Mouse (Mus musculus): ENCODE results near the gene Rtf1.
"Not testable (repeated sequence)": the region's sequence is repeated elsewhere in the genome, so short reads cannot be mapped to it uniquely, and the experiment has no call there.

The Rtf1 gene

GRCm38 (mm10) chr2:119674525-119675214 lies at the start of gene Rtf1:
Gene Rtf1 (plus strand): TSS chr2:119675068.
- DNase-seq (ENCODE audit: extremely low read depth, insufficient read length, low spot score): peak; percentile 87

DNA sequence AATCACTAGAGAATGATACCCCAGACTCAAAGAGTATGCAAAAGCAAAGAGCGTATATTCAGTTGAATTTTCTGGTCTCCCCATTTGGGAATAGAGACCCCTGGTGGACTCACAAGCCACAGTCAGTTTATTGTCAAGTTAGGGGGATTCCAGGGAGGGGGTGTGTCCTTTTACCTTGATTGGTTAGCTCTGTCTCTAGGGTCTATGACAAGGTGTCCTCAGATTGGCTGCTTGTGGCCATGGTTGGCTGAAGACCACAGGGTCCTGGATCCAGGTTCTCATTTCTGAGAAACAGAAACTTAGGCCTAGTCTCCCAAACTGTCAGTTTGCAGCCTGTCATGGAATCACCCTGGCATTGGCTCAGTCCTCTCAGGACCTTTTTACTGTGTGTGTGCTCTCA lies 38.1 kb upstream of the Rtf1 start:
- DNase-seq (ENCODE audit: extremely low read depth, insufficient read length, low spot score): no peak

- no peak for DNase-seq (ENCODE audit: extremely low read depth, insufficient read length, low spot score)
These were observed 33.5 kb upstream of the Rtf1 start for GRCm38 (mm10) chr2:119641214-119641912.

GRCm38 (mm10) chr2:119644254-119644653 lies 30.6 kb upstream of the Rtf1 start:
- DNase-seq (ENCODE audit: extremely low read depth, insufficient read length, low spot score): no peak

GRCm38 (mm10) chr2:119662220-119663182 lies 12.4 kb upstream of the Rtf1 start, which contains the start of gene Ndufaf1:
Gene Ndufaf1 (minus strand): TSS chr2:119662827.
- DNase-seq (ENCODE audit: extremely low read depth, insufficient read length, low spot score): peak; percentile 84

- DNase-seq (ENCODE audit: extremely low read depth, insufficient read length, low spot score): not testable (repeated sequence)
These were observed 9.1 kb upstream of the Rtf1 start for GRCm38 (mm10) chr2:119665744-119666143.

- DNase-seq (ENCODE audit: extremely low read depth, insufficient read length, low spot score): no peak
These were observed 5.9 kb upstream of the Rtf1 start for GRCm38 (mm10) chr2:119669010-119669409.

DNA sequence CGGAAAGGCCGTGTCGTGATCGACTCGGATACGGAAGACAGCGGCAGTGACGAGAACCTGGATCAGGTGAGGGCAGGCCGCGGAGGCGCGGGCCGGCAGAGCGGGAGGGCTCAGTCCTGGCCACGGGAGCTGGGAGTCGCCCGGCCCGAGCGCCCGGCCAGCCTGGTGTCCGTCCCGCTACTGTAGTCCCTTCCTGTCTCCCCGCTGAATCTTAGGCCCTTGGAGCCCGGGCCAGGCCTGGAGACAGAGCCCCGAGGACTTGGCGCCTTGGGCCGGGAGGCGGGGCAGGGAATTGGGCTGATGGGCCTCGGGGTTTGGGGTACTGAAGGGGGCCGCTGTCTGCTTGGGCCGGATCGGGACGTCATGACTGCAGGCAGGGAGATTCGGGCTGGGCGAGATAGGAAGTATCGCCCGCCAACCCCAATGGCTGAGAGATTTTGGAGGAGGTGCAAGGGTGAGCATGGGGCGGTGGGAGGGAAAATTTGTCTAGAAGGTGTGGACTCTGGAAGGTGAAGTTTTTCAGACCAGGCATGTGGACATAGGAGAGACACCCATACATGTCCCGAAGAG lies 432 bp downstream of the Rtf1 start:
- peak; percentile 75 for DNase-seq (ENCODE audit: extremely low read depth, insufficient read length, low spot score)

DNA sequence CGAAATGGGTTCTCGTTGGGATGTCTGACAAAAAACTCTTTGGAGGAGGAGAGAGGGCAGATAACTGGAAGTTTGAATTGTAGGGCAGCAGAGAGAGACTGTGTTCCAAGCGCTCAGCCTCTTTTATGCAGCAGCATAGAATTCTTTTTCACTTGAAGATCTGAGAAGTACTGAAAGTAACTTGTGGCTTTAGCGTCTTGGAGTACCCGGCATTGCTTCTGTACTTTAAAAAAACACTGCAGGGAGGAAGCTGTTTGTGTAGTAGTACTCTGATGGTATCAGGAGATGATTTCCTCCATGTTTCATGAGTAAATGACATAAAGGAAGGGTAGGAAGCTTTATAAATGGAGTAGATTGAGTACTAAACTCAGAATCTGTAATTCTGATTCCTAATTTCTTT lies 963 bp downstream of the Rtf1 start:
- no peak for DNase-seq (ENCODE audit: extremely low read depth, insufficient read length, low spot score)

GRCm38 (mm10) chr2:119683706-119684105 lies 8.8 kb downstream of the Rtf1 start:
- no peak for DNase-seq (ENCODE audit: extremely low read depth, insufficient read length, low spot score)

DNA sequence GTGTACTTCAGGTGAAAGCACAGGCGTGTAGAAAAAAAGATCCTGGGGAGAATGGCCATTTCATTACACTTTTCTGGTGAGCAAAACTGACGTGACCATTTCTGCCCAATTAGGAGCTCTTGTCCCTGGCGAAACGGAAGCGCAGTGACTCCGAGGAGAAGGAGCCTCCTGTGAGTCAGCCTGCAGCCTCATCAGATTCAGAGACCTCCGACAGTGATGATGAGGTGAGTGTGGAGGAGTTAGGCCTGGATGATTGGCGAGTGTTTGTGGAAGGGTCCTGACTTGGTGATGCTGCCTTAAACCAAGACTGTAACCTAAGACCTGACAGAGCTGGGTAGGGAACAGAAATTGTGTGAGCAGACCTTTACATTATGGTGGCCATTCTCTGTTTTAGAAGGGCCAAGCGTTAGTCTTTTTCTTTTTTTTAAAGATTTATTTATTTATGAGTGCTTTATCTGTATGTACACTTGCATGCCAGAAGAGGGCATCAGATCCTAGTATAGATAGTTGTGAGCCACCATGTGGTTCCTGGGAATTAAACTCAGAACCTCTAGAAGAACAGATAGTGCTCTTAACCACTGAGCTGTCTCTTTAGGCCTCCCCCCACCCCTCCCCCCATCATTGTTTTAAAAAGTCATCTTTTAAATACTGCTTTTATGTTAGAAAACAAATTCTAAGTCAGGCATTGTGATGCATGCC lies 17.3 kb downstream of the Rtf1 start:
- no peak for DNase-seq (ENCODE audit: extremely low read depth, insufficient read length, low spot score)

- no peak for DNase-seq (ENCODE audit: extremely low read depth, insufficient read length, low spot score)
These were observed 20.0 kb downstream of the Rtf1 start for GRCm38 (mm10) chr2:119694826-119695225.

- no peak for DNase-seq (ENCODE audit: extremely low read depth, insufficient read length, low spot score)
These were observed 21.2 kb downstream of the Rtf1 start for GRCm38 (mm10) chr2:119696111-119696510.

- DNase-seq (ENCODE audit: extremely low read depth, insufficient read length, low spot score): no peak
These were observed 23.6 kb downstream of the Rtf1 start for GRCm38 (mm10) chr2:119698472-119698871.

DNA sequence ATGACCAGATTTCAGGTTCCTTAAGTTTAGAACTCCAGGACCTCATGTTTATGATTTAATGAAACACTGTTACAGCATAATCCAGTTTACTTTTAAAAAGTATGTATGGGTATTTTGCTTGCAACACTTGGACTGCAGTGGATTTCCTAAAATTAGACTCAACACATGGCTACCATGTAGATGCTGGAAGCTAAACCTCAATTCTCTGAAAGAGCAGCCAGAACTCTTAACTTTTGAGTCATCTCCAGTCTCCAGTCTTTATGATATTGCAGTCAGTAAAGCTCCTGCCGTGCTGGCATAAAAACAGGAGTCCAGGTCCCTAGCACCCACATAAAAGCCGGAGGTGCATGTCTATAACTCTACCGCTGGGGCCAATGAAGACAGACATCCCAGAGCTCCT lies 25.1 kb downstream of the Rtf1 start:
- DNase-seq (ENCODE audit: extremely low read depth, insufficient read length, low spot score): no peak

GRCm38 (mm10) chr2:119703171-119703570 lies 28.3 kb downstream of the Rtf1 start:
- DNase-seq (ENCODE audit: extremely low read depth, insufficient read length, low spot score): no peak

GRCm38 (mm10) chr2:119707676-119708075 lies 32.8 kb downstream of the Rtf1 start:
- no peak for DNase-seq (ENCODE audit: extremely low read depth, insufficient read length, low spot score)

- DNase-seq (ENCODE audit: extremely low read depth, insufficient read length, low spot score): no peak
These were observed 35.1 kb downstream of the Rtf1 start for GRCm38 (mm10) chr2:119710011-119710410.

GRCm38 (mm10) chr2:119715868-119716267 lies 41.0 kb downstream of the Rtf1 start:
- DNase-seq (ENCODE audit: extremely low read depth, insufficient read length, low spot score): not testable (repeated sequence)

- no peak for DNase-seq (ENCODE audit: extremely low read depth, insufficient read length, low spot score)
These were observed 46.2 kb downstream of the Rtf1 start for GRCm38 (mm10) chr2:119721070-119721469.

Measured in 3134 (cell line).